Mouse (Mus musculus) brown adipose tissue, adult 24 weeks (tissue): ENCODE measurements around the gene Slc35f5. TPM values are rescaled to one million over a fixed set of nuclear protein-coding genes. Genes with fewer than 3 reads are reported as not detected.

Experiments
- H3K27ac ChIP-seq: fragments of 200-500 bp; replicated peaks from 2 replicates; pipeline ENCODE4 v1.5.1; 2012; ENCODE audit warnings: low read depth, mild to moderate bottlenecking, low read length
- H3K4me1 ChIP-seq: fragments of 200-500 bp; 2 replicates; pipeline ENCODE4 v1.6.1; 2012; ENCODE audit warnings: low read length, mixed read lengths; ENCODE audit not compliant: control insufficient read depth, insufficient read depth, insufficient read length
- H3K4me3 ChIP-seq: fragments of 200-500 bp; 2 replicates; pipeline ENCODE4 v1.5.1; 2012; ENCODE audit warnings: low read depth, mild to moderate bottlenecking, low read length, moderate library complexity; ENCODE audit not compliant: insufficient read depth
- polyA plus RNA-seq: library from polyadenylated mRNA; stranded (reverse); fragments of >200 nt; gene quantifications from 2 replicates; pipeline ENCODE4 v1.2.4, GENCODE M21; 2012; ENCODE audit not compliant: missing spikeins, insufficient read depth, insufficient read length

The Slc35f5 gene
- polyA plus RNA-seq, 1 experiment, result 23.1 TPM

- H3K4me1 ChIP-seq, result no peaks in the 10 kb centered on the region
- H3K27ac ChIP-seq, result no peak overlapping the region
- no peak overlapping the region for H3K4me3 ChIP-seq
Observed at GRCm38 (mm10) chr1:125639501-125640253, 79.3 kb downstream of the Slc35f5 start.

GRCm38 (mm10) chr1:125643643-125644042 lies 83.2 kb downstream of the Slc35f5 start:
- Histone ChIP-seq H3K4me1 (no peaks in the 10 kb centered on the region), H3K4me3 (no peak overlapping the region), H3K27ac (no peak overlapping the region)

Other genes starting within 250 kb of the Slc35f5 start
- gene Actr3, start 124.9 kb upstream of the Slc35f5 start, polyA plus RNA-seq, result 102 and 107 TPM in 2 replicates
- not detected in 2 replicates for gene Gpr39, start 116.4 kb downstream of the Slc35f5 start, polyA plus RNA-seq